Mouse (Mus musculus) lung, embryonic 14.5 days (tissue): ENCODE measurements around the gene Isca2. TPM values are rescaled to one million over a fixed set of nuclear protein-coding genes. Genes with fewer than 3 reads are reported as not detected.

Source experiments
- ATAC-seq: fragments of 200-750 bp; cut with Nextera tagmentation; 2 replicates; pipeline ENCODE4 v1.8.0; 2017; ENCODE audit warnings: mild to moderate bottlenecking, moderate TSS enrichment, moderate library complexity; ENCODE audit not compliant: insufficient read depth
- DNase-seq: peaks from one replicate; pipeline ENCODE4 v3.0.0-alpha.2; 2015
- H3K27ac ChIP-seq: fragments of 300-500 bp; sonication (generic); 2 replicates; pipeline ENCODE4 v1.5.1; 2014; ENCODE audit warnings: low read depth, mild to moderate bottlenecking, moderate library complexity
- H3K27me3 ChIP-seq: fragments of 300-500 bp; sonication (generic); 2 replicates; pipeline ENCODE4 v1.6.1; 2014; ENCODE audit warnings: low read length, control low read depth; ENCODE audit not compliant: insufficient read depth
- H3K36me3 ChIP-seq: fragments of 300-500 bp; sonication (generic); 2 replicates; pipeline ENCODE4 v1.6.1; 2014; ENCODE audit warnings: control low read depth; ENCODE audit not compliant: insufficient read depth
- H3K4me1 ChIP-seq: fragments of 300-500 bp; sonication (generic); 2 replicates; pipeline ENCODE4 v1.6.1; 2014; ENCODE audit warnings: antibody characterized with exemption, control low read depth; ENCODE audit not compliant: insufficient read depth
- H3K4me2 ChIP-seq: fragments of 300-500 bp; sonication (generic); 2 replicates; pipeline ENCODE4 v1.6.1; 2014; ENCODE audit warnings: mild to moderate bottlenecking
- H3K4me3 ChIP-seq: fragments of 300-500 bp; sonication (generic); 2 replicates; pipeline ENCODE4 v1.5.1; 2014; ENCODE audit warnings: low read depth, low read length
- H3K9ac ChIP-seq: fragments of 300-500 bp; sonication (generic); 2 replicates; pipeline ENCODE4 v1.6.1; 2014
- H3K9me3 ChIP-seq: fragments of 300-500 bp; sonication (generic); 2 replicates; pipeline ENCODE4 v1.6.1; 2016; ENCODE audit warnings: low read depth, low read length, control low read depth
- CTCF ChIP-seq: IDR thresholded peaks from 2 replicates; pipeline ENCODE4 v1.5.1; 2016; ENCODE audit warnings: antibody characterized with exemption, low read depth
- WGBS: fragments of 180-500 bp; shearing (Covaris S2); extraction: QIAGEN DNeasy Blood & Tissue Kit; methylation state at CpG from one replicate; pipeline ENCODE4 v1.1.7; 2014; 5-methylcytosine and 5-hydroxymethylcytosine counted together
- polyA plus RNA-seq: library from polyadenylated mRNA; unstranded; fragments of >200 nt; fragmentation: Nextera tagmentation; extraction: Ambion mirVana; gene quantifications from 2 replicates; pipeline ENCODE4 v1.2.1, GENCODE M21; 2014

Isca2 gene
- polyA plus RNA-seq, 1 experiment from 2014 or later = 131 TPM

GRCm38 (mm10) chr12:84771981-84772520 lies 1.0 kb upstream of the Isca2 start:
- H3K4me2 ChIP-seq = peak overlapping the region; percentile 75
- DNase-seq (peak; percentile 66), ATAC-seq (no peak)
- H3K27ac ChIP-seq = peak overlapping the region; percentile 97
- no peaks in the 10 kb centered on the region for H3K27me3 ChIP-seq
- TF ChIP-seq CTCF = no peak
- H3K9ac ChIP-seq = peak overlapping the region; percentile 83
- peaks cover 26% of the 10 kb centered on the region; the same call in 1 of the 2 replicates for H3K36me3 ChIP-seq
- peaks cover 20% of the 10 kb centered on the region; the same call in 1 of the 2 replicates for H3K4me1 ChIP-seq
- 1% methylated on average over 10 of the region's 10 CpGs for WGBS
- H3K9me3 ChIP-seq = no peaks in the 10 kb centered on the region
- H3K4me3 ChIP-seq = peak overlapping the region; percentile 66

- H3K36me3 ChIP-seq = peaks cover 21% of the 10 kb centered on the region; the same call in 1 of the 2 replicates
- under 1% methylated on average over 20 of the region's 20 CpGs for WGBS
- H3K4me3 ChIP-seq = peak overlapping the region; percentile 66
- peak overlapping the region; percentile 77 for H3K4me2 ChIP-seq
- H3K27ac ChIP-seq = peak overlapping the region; percentile 37; the same call in 1 of the 2 replicates
- TF ChIP-seq CTCF = no peak
- no peaks in the 10 kb centered on the region for H3K9me3 ChIP-seq
- DNase-seq (no peak), ATAC-seq (0 out of 2 replicates have a peak, but pooled peaks have one; percentile 0)
- no peaks in the 10 kb centered on the region for H3K27me3 ChIP-seq
- peak overlapping the region; percentile 77 for H3K9ac ChIP-seq
- peaks cover 18% of the 10 kb centered on the region; the same call in 1 of the 2 replicates for H3K4me1 ChIP-seq
These were observed 425 bp downstream of the Isca2 start for GRCm38 (mm10) chr12:84773476-84773875.

- DNase-seq (no peak), ATAC-seq (no peak)
- 67% methylated on average over 6 of the region's 6 CpGs for WGBS
- H3K27me3 ChIP-seq = no peaks in the 10 kb centered on the region
- peaks cover 13% of the 10 kb centered on the region; the same call in 1 of the 2 replicates for H3K36me3 ChIP-seq
- TF ChIP-seq CTCF = no peak
- peaks cover 18% of the 10 kb centered on the region; the same call in 1 of the 2 replicates for H3K4me1 ChIP-seq
- H3K9ac ChIP-seq = no peak overlapping the region
- peak overlapping the region; percentile 77 for H3K4me2 ChIP-seq
- no peaks in the 10 kb centered on the region for H3K9me3 ChIP-seq
- H3K4me3 ChIP-seq = peak overlapping the region; percentile 66; the same call in 1 of the 2 replicates
- no peak overlapping the region for H3K27ac ChIP-seq
These were observed 1.3 kb downstream of the Isca2 start for GRCm38 (mm10) chr12:84774376-84774775.

- no peaks in the 10 kb centered on the region for H3K9me3 ChIP-seq
- no peak overlapping the region for H3K27ac ChIP-seq
- TF ChIP-seq CTCF = no peak
- no peaks in the 10 kb centered on the region for H3K27me3 ChIP-seq
- no peak overlapping the region for H3K4me3 ChIP-seq
- H3K36me3 ChIP-seq = 0 out of 2 replicates have a peak, but pooled peaks cover 2% of the 10 kb centered on the region
- ATAC-seq (no peak), DNase-seq (no peak)
- no peak overlapping the region for H3K4me2 ChIP-seq
- H3K9ac ChIP-seq = no peak overlapping the region
- peaks cover 9% of the 10 kb centered on the region; the same call in 1 of the 2 replicates for H3K4me1 ChIP-seq
These were observed 3.2 kb downstream of the Isca2 start for GRCm38 (mm10) chr12:84776229-84776628.

- peak; percentile 93 for ATAC-seq
- 19% methylated on average over 25 of the region's 25 CpGs for WGBS
- H3K9ac ChIP-seq = peak overlapping the region; percentile 28; the same call in 1 of the 2 replicates
- H3K27ac ChIP-seq = no peak overlapping the region
- H3K4me2 ChIP-seq = peak overlapping the region; percentile 46
- no peaks in the 10 kb centered on the region for H3K27me3 ChIP-seq
- no peaks in the 10 kb centered on the region for H3K4me1 ChIP-seq
- DNase-seq = peak; percentile 99
- no peak overlapping the region for H3K4me3 ChIP-seq
- peak; percentile 99 for TF ChIP-seq CTCF
- H3K9me3 ChIP-seq = no peaks in the 10 kb centered on the region
- no peaks in the 10 kb centered on the region for H3K36me3 ChIP-seq
These were observed 11.7 kb downstream of the Isca2 start for GRCm38 (mm10) chr12:84784604-84785381.

GRCm38 (mm10) chr12:84786091-84786490 lies 13.0 kb downstream of the Isca2 start:
- 55% methylated on average over 5 of the region's 5 CpGs for WGBS
- TF ChIP-seq CTCF = no peak
- H3K4me2 ChIP-seq = no peak overlapping the region
- no peaks in the 10 kb centered on the region for H3K36me3 ChIP-seq
- no peak overlapping the region for H3K9ac ChIP-seq
- H3K27ac ChIP-seq = no peak overlapping the region
- no peak for ATAC-seq
- H3K9me3 ChIP-seq = no peaks in the 10 kb centered on the region
- H3K4me3 ChIP-seq = no peak overlapping the region
- no peak for DNase-seq
- H3K4me1 ChIP-seq = 0 out of 2 replicates have a peak, but pooled peaks cover 4% of the 10 kb centered on the region
- no peaks in the 10 kb centered on the region for H3K27me3 ChIP-seq

GRCm38 (mm10) chr12:84790853-84791252 lies 17.8 kb downstream of the Isca2 start:
- Histone ChIP-seq H3K9ac (no peak overlapping the region), H3K4me2 (no peak overlapping the region), H3K9me3 (no peaks in the 10 kb centered on the region), H3K4me3 (no peak overlapping the region), H3K27ac (no peak overlapping the region), H3K27me3 (no peaks in the 10 kb centered on the region), H3K4me1 (0 out of 2 replicates have a peak, but pooled peaks cover 5% of the 10 kb centered on the region), H3K36me3 (no peaks in the 10 kb centered on the region)
- DNase-seq = no peak
- TF ChIP-seq CTCF = no peak
- no peak for ATAC-seq
- WGBS = 30% methylated on average over 10 of the region's 10 CpGs
